Mouse (Mus musculus) forebrain, postnatal 0 days (tissue): Measurements from ENCODE around the gene Tube1. TPM values are rescaled to one million over a fixed set of nuclear protein-coding genes. Genes with fewer than 3 reads are reported as not detected.
"Not testable (repeated sequence)": the region's sequence is repeated elsewhere in the genome, so short reads cannot be mapped to it uniquely, and the experiment has no call there.

Experiments used
- ATAC-seq: fragments of 200-750 bp; cut with Nextera tagmentation; 2 replicates; pipeline ENCODE4 v1.8.0; 2017; ENCODE audit warnings: mild to moderate bottlenecking, moderate library complexity
- DNase-seq: peaks from one replicate; pipeline ENCODE4 v3.0.0-alpha.2; 2015
- H3K27ac ChIP-seq: fragments of 300-500 bp; sonication (generic); 2 replicates; pipeline ENCODE4 v1.5.1; 2014; ENCODE audit warnings: low read depth, mild to moderate bottlenecking, antibody characterized with exemption, low read length, moderate library complexity, mixed read lengths
- H3K27me3 ChIP-seq: fragments of 300-500 bp; sonication (generic); 2 replicates; pipeline ENCODE4 v1.6.1; 2014; ENCODE audit warnings: mild to moderate bottlenecking, low read length, mixed read lengths; ENCODE audit not compliant: insufficient read depth
- H3K36me3 ChIP-seq: fragments of 300-500 bp; sonication (generic); 2 replicates; pipeline ENCODE4 v1.6.1; 2014; ENCODE audit warnings: mild to moderate bottlenecking, moderate library complexity; ENCODE audit not compliant: insufficient read depth
- H3K4me1 ChIP-seq: fragments of 300-500 bp; sonication (generic); 2 replicates; pipeline ENCODE4 v1.6.1; 2014; ENCODE audit warnings: antibody characterized with exemption; ENCODE audit not compliant: insufficient read depth
- H3K4me2 ChIP-seq: fragments of 300-500 bp; sonication (generic); 2 replicates; pipeline ENCODE4 v1.6.1; 2014; ENCODE audit warnings: low read depth, mild to moderate bottlenecking, moderate library complexity
- H3K4me3 ChIP-seq: fragments of 300-500 bp; sonication (generic); 2 replicates; pipeline ENCODE4 v1.5.1; 2014; ENCODE audit warnings: low read depth, low read length, mixed read lengths
- H3K9ac ChIP-seq: fragments of 300-500 bp; sonication (generic); 2 replicates; pipeline ENCODE4 v1.6.1; 2014; ENCODE audit warnings: mild to moderate bottlenecking
- H3K9me3 ChIP-seq: fragments of 300-500 bp; sonication (generic); 2 replicates; pipeline ENCODE4 v1.6.1; 2016; ENCODE audit warnings: low read length
- CTCF ChIP-seq: sonication (generic); IDR thresholded peaks from 2 replicates; pipeline ENCODE4 v1.5.1; 2016; ENCODE audit warnings: antibody characterized with exemption, control low read depth, low read depth
- WGBS: fragments of 180-500 bp; shearing (Covaris S2); extraction: QIAGEN DNeasy Blood & Tissue Kit; methylation state at CpG from one replicate; pipeline ENCODE4 v1.1.7; 2014; 5-methylcytosine and 5-hydroxymethylcytosine counted together
- polyA plus RNA-seq: library from polyadenylated mRNA; unstranded; fragments of >200 nt; fragmentation: Nextera tagmentation; extraction: Ambion mirVana; gene quantifications from 2 replicates; pipeline ENCODE4 v1.2.1, GENCODE M21; 2015
- total RNA-seq: library from RNA; depleted of rRNA; stranded (reverse); fragments of >200 nt; gene quantifications from 2 replicates; pipeline ENCODE4 v1.2.3, GENCODE M21; 2014

Gene Tube1
- total and polyA plus RNA-seq, 2 experiments from 2014 or later, result 3.7 to 7.6 TPM

- H3K9me3 ChIP-seq, result no peaks in the 10 kb centered on the region
- 5% methylated on average over 26 of the region's 26 CpGs for WGBS
- peak overlapping the region; percentile 92 for H3K27ac ChIP-seq
- peak; percentile 89 for TF ChIP-seq CTCF
- H3K4me3 ChIP-seq, result peak overlapping the region; percentile 33
- no peaks in the 10 kb centered on the region for H3K36me3 ChIP-seq
- peaks cover 26% of the 10 kb centered on the region for H3K4me1 ChIP-seq
- peak; percentile 96 for DNase-seq
- peak overlapping the region; percentile 62 for H3K9ac ChIP-seq
- peak overlapping the region; percentile 57 for H3K4me2 ChIP-seq
- peak; percentile 87 for ATAC-seq
- no peaks in the 10 kb centered on the region for H3K27me3 ChIP-seq
Measured at GRCm38 (mm10) chr10:39171603-39172539, 38.1 kb downstream of the Tube1 start.

GRCm38 (mm10) chr10:39172540-39172931 is 38.8 kb downstream of the Tube1 start:
- Histone ChIP-seq H3K27me3 (no peaks in the 10 kb centered on the region), H3K4me3 (no peak overlapping the region), H3K9ac (no peak overlapping the region), H3K27ac (peak overlapping the region; percentile 92), H3K36me3 (no peaks in the 10 kb centered on the region), H3K4me1 (peaks cover 26% of the 10 kb centered on the region), H3K9me3 (no peaks in the 10 kb centered on the region), H3K4me2 (peak overlapping the region; percentile 57)
- WGBS, result 69% methylated on average over 6 of the region's 6 CpGs
- no peak for ATAC-seq
- TF ChIP-seq CTCF, result no peak
- peak; percentile 27 for DNase-seq

- Histone ChIP-seq H3K27me3 (no peaks in the 10 kb centered on the region), H3K4me3 (no peak overlapping the region), H3K27ac (peak overlapping the region; percentile 92), H3K9ac (no peak overlapping the region), H3K9me3 (no peaks in the 10 kb centered on the region), H3K4me2 (peak overlapping the region; percentile 57), H3K4me1 (peaks cover 26% of the 10 kb centered on the region), H3K36me3 (no peaks in the 10 kb centered on the region)
- WGBS, result 12% methylated on average over 13 of the region's 13 CpGs
- TF ChIP-seq CTCF, result no peak
- ATAC-seq (no peak), DNase-seq (peak; percentile 68)
Measured at GRCm38 (mm10) chr10:39173077-39173476, 39.3 kb downstream of the Tube1 start.

GRCm38 (mm10) chr10:39176981-39177380 is 43.2 kb downstream of the Tube1 start:
- ATAC-seq (no peak), DNase-seq (no peak)
- H3K9me3 ChIP-seq, result no peaks in the 10 kb centered on the region
- no peak overlapping the region for H3K4me2 ChIP-seq
- TF ChIP-seq CTCF, result no peak
- H3K27me3 ChIP-seq, result no peaks in the 10 kb centered on the region
- no peak overlapping the region for H3K4me3 ChIP-seq
- no peaks in the 10 kb centered on the region for H3K36me3 ChIP-seq
- no peak overlapping the region for H3K27ac ChIP-seq
- WGBS, result 92% methylated on average over 5 of the region's 5 CpGs
- H3K4me1 ChIP-seq, result peaks cover 18% of the 10 kb centered on the region
- H3K9ac ChIP-seq, result no peak overlapping the region

GRCm38 (mm10) chr10:39184864-39185544 is 51.2 kb downstream of the Tube1 start:
- Histone ChIP-seq H3K9me3 (no peaks in the 10 kb centered on the region), H3K36me3 (no peaks in the 10 kb centered on the region), H3K27ac (0 out of 2 replicates have a peak overlapping the region, but pooled peaks have one; percentile 35), H3K9ac (no peak overlapping the region), H3K4me3 (no peak overlapping the region), H3K4me1 (peaks cover 6% of the 10 kb centered on the region; the same call in 1 of the 2 replicates), H3K27me3 (no peaks in the 10 kb centered on the region), H3K4me2 (no peak overlapping the region)
- DNase-seq (peak; percentile 61), ATAC-seq (peak; percentile 85)
- no peak for TF ChIP-seq CTCF
- WGBS, result 47% methylated on average over 8 of the region's 8 CpGs

DNA sequence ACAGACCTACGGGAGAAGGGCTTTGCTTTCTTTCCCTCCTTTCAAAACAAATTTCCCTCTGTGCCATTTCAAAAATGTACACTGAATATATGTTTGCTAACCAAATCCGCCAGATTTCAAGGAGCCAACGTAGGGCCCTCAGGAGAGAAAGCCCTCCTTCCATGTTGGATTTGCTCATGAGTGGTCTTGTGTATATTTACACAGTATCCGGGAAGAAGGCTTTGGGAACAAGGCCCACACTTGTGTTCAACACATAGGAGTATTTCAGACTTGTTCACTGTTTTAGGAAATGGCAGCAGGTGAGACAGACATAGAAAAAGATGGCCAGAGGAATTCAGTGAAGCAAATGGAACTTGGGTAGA is 51.8 kb downstream of the Tube1 start:
- peaks cover 6% of the 10 kb centered on the region; the same call in 1 of the 2 replicates for H3K4me1 ChIP-seq
- no peak overlapping the region for H3K9ac ChIP-seq
- H3K27ac ChIP-seq, result 0 out of 2 replicates have a peak overlapping the region, but pooled peaks have one; percentile 35
- DNase-seq, result no peak
- H3K4me2 ChIP-seq, result no peak overlapping the region
- H3K27me3 ChIP-seq, result no peaks in the 10 kb centered on the region
- TF ChIP-seq CTCF, result no peak
- ATAC-seq, result peak; percentile 52
- H3K9me3 ChIP-seq, result no peaks in the 10 kb centered on the region
- H3K4me3 ChIP-seq, result no peak overlapping the region
- 45% methylated on average over 4 of the region's 4 CpGs for WGBS
- no peaks in the 10 kb centered on the region for H3K36me3 ChIP-seq

GRCm38 (mm10) chr10:39192673-39193072 is 58.9 kb downstream of the Tube1 start:
- no peak for TF ChIP-seq CTCF
- 94% methylated on average over 3 of the region's 3 CpGs for WGBS
- Histone ChIP-seq H3K9me3 (no peaks in the 10 kb centered on the region), H3K4me1 (no peaks in the 10 kb centered on the region), H3K27ac (no peak overlapping the region), H3K4me3 (no peak overlapping the region), H3K27me3 (no peaks in the 10 kb centered on the region), H3K36me3 (no peaks in the 10 kb centered on the region), H3K4me2 (no peak overlapping the region), H3K9ac (no peak overlapping the region)
- DNase-seq (no peak), ATAC-seq (no peak)

DNA sequence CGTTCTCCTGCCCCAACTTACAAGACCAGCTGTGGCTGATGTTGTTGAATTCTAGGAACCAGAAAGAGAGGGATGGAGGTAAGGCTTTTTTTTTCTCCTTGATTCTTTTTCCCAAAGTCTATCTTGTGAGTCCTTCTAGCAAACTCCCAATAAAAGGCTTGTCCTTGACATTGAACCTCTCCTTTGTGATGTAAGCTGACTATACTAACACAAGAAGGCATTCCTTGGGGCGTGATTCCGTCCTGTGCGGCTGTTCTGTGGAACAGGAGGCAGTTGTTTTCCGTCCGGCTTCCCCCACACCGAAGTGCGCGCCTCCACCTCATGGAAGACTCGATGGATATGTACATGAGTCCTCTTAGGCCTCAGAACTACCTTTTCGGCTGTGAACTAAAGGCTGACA is 64.4 kb downstream of the Tube1 start:
- DNase-seq, H3K4me1 ChIP-seq, ATAC-seq, H3K4me2 ChIP-seq, H3K9ac ChIP-seq, H3K27ac ChIP-seq, H3K36me3 ChIP-seq, H3K27me3 ChIP-seq, H3K4me3 ChIP-seq, H3K9me3 ChIP-seq: not testable (repeated sequence)
- WGBS, result 94% methylated on average over 11 of the region's 11 CpGs
